Mouse (Mus musculus) spleen, adult 2 months (tissue): Measurements from ENCODE around the gene Lama5.

Source experiments
- CTCF ChIP-seq: fragments of 200-500 bp; IDR thresholded peaks from 2 replicates; pipeline ENCODE4 v1.5.1; 2011; ENCODE audit warnings: mild to moderate bottlenecking, inconsistent platforms; ENCODE audit not compliant: insufficient read depth, insufficient read length, insufficient replicate concordance; ENCODE audit errors: extremely low read depth
- POLR2A ChIP-seq: fragments of 200-500 bp; IDR thresholded peaks from 2 replicates; pipeline ENCODE4 v1.6.1; 2011; ENCODE audit warnings: low read depth, low read length, inconsistent platforms

DNA sequence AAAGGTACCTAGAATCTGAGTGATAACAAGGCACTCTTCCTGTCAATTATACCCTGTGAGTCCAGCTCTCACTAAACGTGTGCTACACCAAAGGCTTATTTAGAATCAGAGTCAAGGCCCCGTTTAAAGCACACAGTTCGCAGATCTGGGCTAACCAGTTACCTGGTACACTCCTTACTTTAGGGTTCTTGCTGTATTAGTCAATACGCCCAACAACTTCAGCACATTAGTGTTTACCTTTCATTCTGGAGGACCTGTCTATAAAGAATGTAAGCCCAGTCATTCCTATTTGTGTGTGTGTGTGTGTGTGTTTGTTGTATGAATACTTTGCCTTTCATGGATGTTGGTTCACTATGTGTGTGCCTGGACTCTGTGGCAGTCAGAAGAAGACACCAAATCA, 17.4 kb upstream of the Lama5 start:
- TF ChIP-seq CTCF (no peak), POLR2A (no peak)
